Mouse (Mus musculus) G1E (cell line): Measurements from ENCODE around the gene Fgfr2.

Experiments
- CTCF ChIP-seq: IDR thresholded peaks from 2 replicates; pipeline ENCODE4 v1.5.1; 2012; ENCODE audit warnings: low read depth, low read length, inconsistent platforms, mixed read lengths
- GATA1 ChIP-seq: IDR thresholded peaks from 2 replicates; pipeline ENCODE4 v1.6.1; 2012; ENCODE audit warnings: borderline replicate concordance, low read length, inconsistent platforms, mixed read lengths
- GATA2 ChIP-seq: IDR thresholded peaks from 2 replicates; pipeline ENCODE4 v1.6.1; 2012; ENCODE audit warnings: low read depth, low read length, inconsistent platforms, borderline replicate concordance
- POLR2AphosphoS5 ChIP-seq: IDR thresholded peaks from 2 replicates; pipeline ENCODE4 v1.6.1; 2012; ENCODE audit warnings: low read depth, low read length, inconsistent platforms; ENCODE audit not compliant: insufficient replicate concordance
- TAL1 ChIP-seq: conservative IDR thresholded peaks from 2 replicates; pipeline ENCODE4 v1.6.1; 2012; ENCODE audit warnings: low read depth, low read length, inconsistent platforms, mixed read lengths

- TF ChIP-seq CTCF (no peak), POLR2AphosphoS5 (no peak), GATA1 (no peak), TAL1 (no peak), GATA2 (no peak)
Measured at GRCm38 (mm10) chr7:132328648-132329047, 794.5 kb downstream of the Fgfr2 start.
